1 mouse cellular context compared by ENCODE assay signal in the genomic region with DNA sequence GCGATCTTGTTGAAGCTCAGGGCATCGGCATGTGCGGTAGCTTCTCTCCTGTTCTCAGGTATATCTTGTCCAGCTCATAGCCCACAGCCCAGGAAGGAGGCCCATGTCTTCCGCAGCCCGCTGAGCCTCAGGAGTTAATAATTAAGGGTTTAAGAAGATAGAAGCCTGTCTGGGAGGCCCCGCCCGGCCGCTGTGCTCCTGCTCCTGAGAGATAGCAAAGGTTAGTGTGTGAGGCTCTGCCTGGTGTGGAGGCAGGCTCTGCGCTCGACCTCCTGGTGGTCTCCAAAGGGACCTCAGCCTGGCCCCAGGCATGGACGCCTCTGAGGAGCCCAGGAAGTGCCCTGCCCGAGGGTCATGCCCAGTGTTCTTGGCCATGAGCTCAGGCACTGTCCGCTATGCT.
TF ChIP-seq lines count a peak whose summit lies in the region.

No protein-coding gene starts in this region.

TF ChIP-seq in MEL, 35 proteins besides CTCF, POLR2A, EP300 and RAD21:
- 0 out of 2 replicates have a peak, but pooled peaks have one; percentile 48 for TF ChIP-seq MAZ (IDR thresholded peaks at IDR 0.05; ENCODE audit: low read depth, low read length)
- TF ChIP-seq RCOR1 (IDR thresholded peaks at IDR 0.05; ENCODE audit: low read depth, low read length) = peak; percentile 38; the same call in 1 of the 2 replicates
- TF ChIP-seq ETS1 (IDR thresholded peaks at IDR 0.05; ENCODE audit: low read depth, low read length) = peak; percentile 28; the same call in 1 of the 2 replicates
- TF ChIP-seq ZC3H11A (IDR thresholded peaks at IDR 0.05; ENCODE audit: low read depth, low read length) = no peak
- TF ChIP-seq TCF12 (IDR thresholded peaks at IDR 0.05; ENCODE audit: low read depth, low read length) = peak; percentile 83
- TF ChIP-seq SIN3A (IDR thresholded peaks at IDR 0.05; ENCODE audit: low read length) = peak; percentile 42; the same call in 1 of the 2 replicates
- TF ChIP-seq CHD1 (IDR thresholded peaks at IDR 0.05; ENCODE audit: low read depth, low read length) = no peak
- peak; percentile 85 for TF ChIP-seq TAL1 (IDR thresholded peaks at IDR 0.05; ENCODE audit: low read length)
- TF ChIP-seq GATA1 (IDR thresholded peaks at IDR 0.05; ENCODE audit: low read depth, low read length) = peak; percentile 71
TF ChIP-seq in MEL: peak in this region for 7.
